Mouse (Mus musculus): ENCODE results near the gene Dctn1.

Dctn1 gene

DNA sequence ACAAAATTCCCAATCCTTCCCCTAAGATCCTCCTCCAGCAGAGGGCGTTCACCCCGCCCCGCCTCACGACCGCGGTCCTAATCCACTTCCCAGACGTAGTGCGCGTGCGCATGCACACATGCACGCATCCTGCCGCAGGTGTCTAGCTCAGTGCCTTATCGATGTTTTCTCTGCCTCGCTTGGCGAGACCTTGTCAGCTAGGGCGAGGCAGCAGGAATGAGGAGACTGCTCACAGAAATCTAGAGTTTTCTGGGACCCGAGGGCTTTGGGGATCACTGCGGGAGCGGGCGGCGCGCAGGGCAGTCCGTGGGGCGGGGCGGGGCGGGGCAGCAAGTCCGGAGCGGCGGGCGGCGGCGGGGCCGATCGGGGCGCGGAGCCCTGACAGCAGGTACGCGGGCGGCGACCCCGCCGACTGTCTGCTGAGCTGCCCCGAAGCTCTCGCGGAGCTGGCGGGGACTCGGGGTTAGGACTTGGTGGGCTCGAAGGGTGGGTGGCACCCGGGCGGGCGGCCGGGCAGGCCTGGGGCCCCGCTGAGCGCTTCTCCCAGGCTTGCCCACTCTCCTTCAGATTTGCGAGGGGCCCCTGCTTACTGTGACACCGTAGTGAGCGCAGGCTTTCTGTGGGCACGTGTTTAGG, at the start of gene Dctn1:
Gene Dctn1, plus strand, starts transcription at position 314 of the 636 bp plus-strand sequence.
- peak; percentile 93 to 95 for DNase-seq

DNA sequence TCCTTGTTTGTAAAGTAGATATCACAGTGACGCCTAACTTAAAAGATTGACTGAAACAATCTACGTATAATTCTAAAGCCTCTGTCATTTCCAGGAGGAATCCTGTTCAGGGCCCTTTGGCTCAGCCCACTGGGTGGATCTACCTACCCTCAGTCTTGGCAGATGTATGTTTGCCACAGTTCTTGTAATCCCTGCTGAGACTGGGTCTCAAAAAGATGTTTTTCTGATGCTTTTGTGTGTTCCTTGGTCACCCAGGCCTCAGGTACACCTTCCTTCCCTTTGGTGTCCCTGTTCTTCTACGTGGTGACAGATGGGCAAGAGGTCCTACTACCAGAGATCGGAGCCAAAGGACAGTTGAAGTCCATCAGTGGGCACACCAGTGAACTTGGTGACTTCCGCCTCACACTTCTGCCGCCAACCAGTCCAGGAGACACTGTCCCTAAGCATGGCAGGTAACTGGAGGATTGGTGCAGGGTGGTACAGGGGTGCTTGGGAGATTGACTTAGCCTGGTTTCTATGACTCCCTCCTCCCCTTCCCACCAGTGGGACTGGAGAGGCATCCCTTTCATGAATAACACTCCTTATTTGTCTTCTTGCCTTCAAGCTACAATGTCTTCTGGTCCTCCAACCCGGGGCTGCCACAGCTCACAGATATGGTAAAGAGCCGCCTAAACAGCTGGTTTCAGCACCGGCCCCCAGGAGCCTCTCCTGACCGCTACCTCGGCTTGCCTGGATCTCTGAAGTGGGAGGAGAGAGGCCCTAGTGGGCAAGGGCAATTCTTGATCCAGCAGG, 49.2 kb upstream of the Dctn1 start:
- no peak for DNase-seq

GRCm38 (mm10) chr6:83117165-83117438, 48.6 kb upstream of the Dctn1 start:
- no peak for DNase-seq

DNA sequence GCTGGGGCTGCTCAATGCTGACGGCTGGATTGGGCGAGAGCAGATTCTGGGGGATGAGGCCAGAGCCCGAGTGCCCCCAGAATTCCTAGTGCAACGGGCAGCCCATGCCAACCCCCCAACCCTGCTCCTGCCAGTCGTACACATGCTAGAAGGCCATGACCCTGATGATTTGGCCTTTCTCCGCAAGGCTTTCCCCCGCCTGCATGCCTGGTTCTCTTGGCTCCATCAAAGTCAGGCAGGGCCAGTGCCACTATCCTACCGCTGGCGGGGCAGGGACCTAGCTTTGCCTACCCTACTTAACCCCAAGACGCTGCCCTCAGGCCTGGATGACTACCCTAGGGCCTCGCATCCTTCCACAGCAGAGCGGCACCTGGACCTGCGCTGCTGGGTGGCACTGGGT, 48.1 kb upstream of the Dctn1 start:
- no peak for DNase-seq

DNA sequence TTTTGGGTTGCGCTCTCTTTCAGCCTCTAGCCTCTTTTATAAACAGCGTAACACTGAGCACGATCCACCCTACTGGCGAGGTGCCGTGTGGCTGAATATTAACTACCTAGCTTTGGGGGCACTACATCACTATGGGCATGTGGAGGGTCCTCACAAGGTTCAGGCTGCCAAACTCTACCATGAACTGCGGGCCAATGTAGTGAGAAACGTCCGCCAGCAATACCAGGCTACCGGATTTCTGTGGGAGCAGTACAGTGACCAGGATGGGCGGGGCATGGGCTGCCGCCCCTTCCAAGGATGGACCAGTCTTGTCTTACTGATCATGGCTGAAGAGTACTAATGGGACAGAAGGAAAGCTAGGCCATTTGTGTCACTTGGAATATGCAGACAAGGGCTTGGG, 47.4 kb upstream of the Dctn1 start:
- DNase-seq = no peak

- DNase-seq = no peak
Observed at GRCm38 (mm10) chr6:83118825-83119733, 46.6 kb upstream of the Dctn1 start.

GRCm38 (mm10) chr6:83119734-83120051, 46.0 kb upstream of the Dctn1 start:
- DNase-seq = no peak

GRCm38 (mm10) chr6:83120930-83121862, 44.5 kb upstream of the Dctn1 start, which contains the start of gene Wbp1:
Gene Wbp1 (minus strand): TSS chr6:83121559.
- peak; percentile 97 to 99 for DNase-seq

GRCm38 (mm10) chr6:83121863-83122710, 43.6 kb upstream of the Dctn1 start:
- no peak for DNase-seq

DNA sequence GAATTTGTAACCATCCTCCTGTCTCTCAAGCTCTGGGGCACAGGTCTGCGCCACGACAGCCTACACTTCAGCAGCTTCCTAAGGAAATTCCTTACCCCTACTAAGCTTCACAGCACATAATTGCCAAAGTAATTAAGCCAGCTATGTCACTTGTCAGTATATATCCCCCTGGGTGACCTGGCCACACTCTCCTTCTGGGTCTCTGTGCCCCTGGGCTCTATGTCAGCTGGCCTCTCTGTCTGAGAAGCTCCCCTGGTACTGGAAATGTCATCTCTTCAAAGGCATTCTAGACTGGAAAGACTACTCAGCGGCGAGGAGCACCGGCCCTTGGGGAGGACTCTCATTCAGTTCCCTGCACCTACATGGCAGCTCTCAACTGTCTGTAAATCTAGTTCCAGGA, 42.8 kb upstream of the Dctn1 start:
- DNase-seq = no peak

- DNase-seq = peak; percentile 93 to 94
Observed at GRCm38 (mm10) chr6:83124851-83125312, 40.8 kb upstream of the Dctn1 start.

- no peak for DNase-seq
Observed at GRCm38 (mm10) chr6:83125331-83125730, 40.4 kb upstream of the Dctn1 start, which contains the start of gene Ino80b. Gene Ino80b (minus strand): TSS chr6:83125431.

GRCm38 (mm10) chr6:83127419-83127818, 38.3 kb upstream of the Dctn1 start:
- DNase-seq = no peak

GRCm38 (mm10) chr6:83131469-83132034, 34.2 kb upstream of the Dctn1 start:
- DNase-seq = peak; percentile 77 to 88

DNA sequence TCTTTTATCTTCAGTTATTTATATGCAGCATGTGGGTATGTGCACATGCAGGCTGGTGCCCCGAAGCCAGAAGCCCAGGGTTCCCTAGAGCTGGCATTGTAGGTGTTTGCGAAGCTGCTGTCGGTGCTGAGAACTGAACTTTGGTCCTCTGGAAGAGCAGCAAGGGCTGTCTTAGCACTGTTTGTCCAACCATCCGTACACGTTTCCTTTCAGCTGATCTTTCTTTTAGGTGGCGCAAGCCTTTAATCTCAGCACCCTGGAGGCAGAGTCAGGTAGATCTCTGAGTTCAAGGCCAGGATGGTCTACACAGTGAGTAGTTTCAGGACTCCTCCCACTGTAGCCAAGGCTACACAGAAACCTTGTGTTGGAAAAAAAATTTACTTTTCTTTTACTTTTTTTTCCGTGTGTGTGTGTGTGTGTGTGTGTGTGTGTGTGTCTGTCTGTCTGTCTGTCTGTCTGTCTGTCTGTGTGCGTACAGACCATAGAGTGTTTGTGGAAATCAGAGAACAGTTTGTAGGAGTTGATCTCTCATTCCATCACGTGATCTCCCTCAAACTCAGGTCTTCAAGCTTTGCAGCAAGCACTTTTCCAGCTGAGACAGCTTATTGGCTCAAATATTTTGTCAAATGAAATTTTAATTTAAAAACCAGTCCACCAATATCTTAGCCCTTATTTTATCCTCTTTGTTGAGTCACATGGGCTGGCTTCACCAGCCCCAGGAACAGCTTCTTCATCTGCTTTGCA, 33.4 kb upstream of the Dctn1 start:
- no peak for DNase-seq

GRCm38 (mm10) chr6:83134226-83134625, 31.5 kb upstream of the Dctn1 start:
- peak in 1 of 2 experiments; percentile 61 for DNase-seq

DNA sequence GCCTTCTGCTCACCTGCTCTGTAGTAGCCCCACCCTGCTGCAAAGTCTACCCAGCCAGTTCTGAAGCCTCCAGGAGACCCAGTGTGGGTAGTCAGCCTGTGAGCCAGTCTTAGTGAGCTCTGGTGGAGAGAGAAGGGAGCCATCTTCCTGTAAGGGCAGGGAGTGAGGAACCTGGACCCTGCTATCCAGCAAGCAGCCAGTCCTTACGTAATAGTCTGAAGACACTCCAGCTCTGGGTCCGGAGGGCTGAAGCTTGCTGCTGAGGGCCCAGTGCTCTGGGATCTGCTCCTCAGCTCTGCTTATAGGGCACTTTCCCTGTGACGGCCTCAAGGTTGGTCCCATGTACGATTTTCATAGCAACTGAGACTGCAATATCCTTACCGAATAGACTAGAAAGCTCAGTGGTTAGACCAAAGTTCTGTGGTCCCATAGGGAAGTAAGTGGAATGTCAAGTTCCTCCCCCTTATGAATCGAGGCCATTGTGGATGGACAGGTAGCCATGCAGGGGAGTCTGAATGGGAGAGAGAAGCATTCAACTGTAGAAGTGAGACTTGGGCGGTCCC, 30.7 kb upstream of the Dctn1 start, which contains the start of gene Rtkn:
Gene Rtkn, plus strand, starts transcription at position 513 of the 563 bp plus-strand sequence.
- peak; percentile 64 to 80 for DNase-seq

GRCm38 (mm10) chr6:83135571-83136161, 30.1 kb upstream of the Dctn1 start:
- DNase-seq = peak; percentile 72 to 73

- DNase-seq = no peak
Observed at GRCm38 (mm10) chr6:83136291-83136880, 29.3 kb upstream of the Dctn1 start.

Data from kidney, adult 8-10 months (tissue).